Mouse (Mus musculus) liver, embryonic 11.5 days (tissue): ENCODE data around the gene Olfr1293-ps. TPM values are rescaled to one million over a fixed set of nuclear protein-coding genes. Genes with fewer than 3 reads are reported as not detected.

Experiments
- ATAC-seq: fragments of 200-750 bp; cut with Nextera tagmentation; replicated peaks from 2 replicates; pipeline ENCODE4 v1.8.0; 2017; ENCODE audit warnings: moderate number of reproducible peaks, mild to moderate bottlenecking, moderate TSS enrichment, moderate library complexity; ENCODE audit not compliant: low FRiP score
- DNase-seq: peaks from one replicate; pipeline ENCODE4 v3.0.0-alpha.2; 2017; ENCODE audit warnings: low spot score
- H3K27ac ChIP-seq: fragments of 300-500 bp; sonication (generic); 2 replicates; pipeline ENCODE4 v1.5.1; 2014; ENCODE audit warnings: mild to moderate bottlenecking, low read depth, low read length, control low read depth
- H3K27me3 ChIP-seq: fragments of 300-500 bp; sonication (generic); replicated peaks from 2 replicates; pipeline ENCODE4 v1.6.1; 2014; ENCODE audit warnings: low read length, mixed read lengths; ENCODE audit not compliant: control insufficient read depth, insufficient read depth
- H3K36me3 ChIP-seq: fragments of 300-500 bp; sonication (generic); 2 replicates; pipeline ENCODE4 v1.6.1; 2014; ENCODE audit warnings: mild to moderate bottlenecking, low read length, moderate library complexity, mixed read lengths; ENCODE audit not compliant: control insufficient read depth, insufficient read depth
- H3K4me1 ChIP-seq: fragments of 300-500 bp; sonication (generic); replicated peaks from 2 replicates; pipeline ENCODE4 v1.6.1; 2014; ENCODE audit warnings: low read length, mixed read lengths; ENCODE audit not compliant: control insufficient read depth, insufficient read depth
- H3K4me2 ChIP-seq: fragments of 300-500 bp; sonication (generic); 2 replicates; pipeline ENCODE4 v1.6.1; 2014; ENCODE audit warnings: mild to moderate bottlenecking, control low read depth, moderate library complexity
- H3K4me3 ChIP-seq: fragments of 300-500 bp; sonication (generic); 2 replicates; pipeline ENCODE4 v1.5.1; 2014; ENCODE audit warnings: low read depth, low read length, control low read depth
- H3K9ac ChIP-seq: fragments of 300-500 bp; sonication (generic); 2 replicates; pipeline ENCODE4 v1.6.1; 2014; ENCODE audit warnings: low read depth, low read length, control low read depth
- H3K9me3 ChIP-seq: fragments of 300-500 bp; sonication (generic); 2 replicates; pipeline ENCODE4 v1.6.1; 2016; ENCODE audit warnings: low read length, inconsistent platforms, mixed read lengths; ENCODE audit not compliant: control insufficient read depth
- WGBS: fragments of 180-500 bp; shearing (Covaris S2); extraction: QIAGEN DNeasy Blood & Tissue Kit; methylation state at CpG from one replicate; pipeline ENCODE4 v1.1.7; 2014; 5-methylcytosine and 5-hydroxymethylcytosine counted together
- polyA plus RNA-seq: library from polyadenylated mRNA; unstranded; fragments of >200 nt; fragmentation: Nextera tagmentation; extraction: Ambion mirVana; gene quantifications from 2 replicates; pipeline ENCODE4 v1.2.1, GENCODE M21; 2014

Olfr1293-ps gene
- not detected in 2 replicates for polyA plus RNA-seq

DNA sequence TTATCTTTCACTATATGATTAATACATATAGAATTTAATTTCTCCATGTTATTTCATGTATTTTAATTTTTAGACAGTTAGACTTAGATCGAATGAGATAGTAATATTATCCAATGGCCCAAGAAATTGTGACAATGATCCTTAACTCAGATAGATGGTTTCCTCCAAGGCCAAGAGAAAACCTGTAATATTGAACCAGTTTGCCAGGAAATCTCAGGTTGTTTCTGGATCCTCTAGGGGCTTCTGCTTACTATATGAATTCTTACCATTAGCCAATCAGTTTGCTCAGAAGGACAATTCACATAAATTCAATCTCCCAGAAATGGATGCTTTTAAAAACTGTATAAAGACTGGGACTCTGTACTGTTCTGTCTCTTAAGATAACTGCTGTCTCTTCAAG is at the start of gene Olfr1293-ps:
Olfr1293-ps (plus strand) TSS at position 301 of the 400 bp plus-strand sequence.
- WGBS, result 74% methylated on average over 1 of the region's 1 CpGs
- Histone ChIP-seq H3K4me3 (no peak within 1 kb of the TSS), H3K27ac (no peak within 1 kb of the TSS), H3K4me1 (no peaks in the 10 kb centered on the region), H3K27me3 (no peaks in the 10 kb centered on the region), H3K4me2 (no peak within 1 kb of the TSS), H3K36me3 (no peaks in the 10 kb centered on the region), H3K9me3 (no peaks in the 10 kb centered on the region), H3K9ac (no peak within 1 kb of the TSS)
- DNase-seq (no peak), ATAC-seq (no peak)

DNA sequence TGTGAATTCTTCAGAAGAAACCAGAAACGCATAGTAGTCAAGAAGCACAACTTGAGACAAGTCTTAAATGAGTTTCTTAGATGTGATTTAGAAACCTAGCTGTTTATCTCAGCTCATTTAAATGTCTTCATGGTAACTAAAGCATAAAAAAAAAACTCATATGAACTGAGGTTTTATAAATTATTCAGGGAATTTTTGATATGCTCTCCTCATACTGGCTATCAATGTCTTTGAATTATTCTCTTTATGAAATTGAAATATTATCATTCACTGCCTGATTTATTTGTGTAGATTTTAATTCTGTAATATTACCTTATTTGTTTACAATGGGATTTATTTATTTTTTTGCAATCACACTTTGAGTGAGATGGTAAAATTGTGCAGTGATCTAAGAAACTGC is 44.5 kb upstream of the Olfr1293-ps start, which contains the start of gene Olfr1289:
Olfr1289 (plus strand) TSS at position 301 of the 400 bp plus-strand sequence.
- ATAC-seq (no peak), DNase-seq (no peak)
- Histone ChIP-seq H3K36me3 (no peaks in the 10 kb centered on the region), H3K4me2 (no peak within 1 kb of the TSS), H3K27ac (no peak within 1 kb of the TSS), H3K27me3 (no peaks in the 10 kb centered on the region), H3K9me3 (no peaks in the 10 kb centered on the region), H3K4me1 (no peaks in the 10 kb centered on the region), H3K9ac (no peak within 1 kb of the TSS), H3K4me3 (no peak within 1 kb of the TSS)
- WGBS, result 77% methylated on average over 1 of the region's 1 CpGs

GRCm38 (mm10) chr2:111493729-111494128 is 31.3 kb upstream of the Olfr1293-ps start, which contains the start of gene Olfr1290:
TSS of gene Olfr1290 (minus strand) at chr2:111493829.
- DNase-seq, result no peak
- Histone ChIP-seq H3K27me3 (no peaks in the 10 kb centered on the region), H3K36me3 (no peaks in the 10 kb centered on the region), H3K4me1 (no peaks in the 10 kb centered on the region), H3K4me3 (no peak within 1 kb of the TSS), H3K27ac (no peak within 1 kb of the TSS), H3K4me2 (no peak within 1 kb of the TSS), H3K9me3 (no peaks in the 10 kb centered on the region), H3K9ac (no peak within 1 kb of the TSS)
- no peak for ATAC-seq
- WGBS, result 69% methylated on average over 5 of the region's 5 CpGs

- H3K9ac ChIP-seq, result no peak within 1 kb of the TSS
- H3K4me3 ChIP-seq, result no peak within 1 kb of the TSS
- ATAC-seq, result no peak
- no peak for DNase-seq
- H3K4me2 ChIP-seq, result no peak within 1 kb of the TSS
- H3K4me1 ChIP-seq, result no peaks in the 10 kb centered on the region
- H3K27ac ChIP-seq, result no peak within 1 kb of the TSS
- H3K27me3 ChIP-seq, result no peaks in the 10 kb centered on the region
- 91% methylated on average over 3 of the region's 3 CpGs for WGBS
- no peaks in the 10 kb centered on the region for H3K36me3 ChIP-seq
- no peaks in the 10 kb centered on the region for H3K9me3 ChIP-seq
These were observed 28.1 kb upstream of the Olfr1293-ps start, which contains the start of gene Olfr1291-ps1 for GRCm38 (mm10) chr2:111496880-111497279. TSS of gene Olfr1291-ps1 (plus strand) at chr2:111497180.

DNA sequence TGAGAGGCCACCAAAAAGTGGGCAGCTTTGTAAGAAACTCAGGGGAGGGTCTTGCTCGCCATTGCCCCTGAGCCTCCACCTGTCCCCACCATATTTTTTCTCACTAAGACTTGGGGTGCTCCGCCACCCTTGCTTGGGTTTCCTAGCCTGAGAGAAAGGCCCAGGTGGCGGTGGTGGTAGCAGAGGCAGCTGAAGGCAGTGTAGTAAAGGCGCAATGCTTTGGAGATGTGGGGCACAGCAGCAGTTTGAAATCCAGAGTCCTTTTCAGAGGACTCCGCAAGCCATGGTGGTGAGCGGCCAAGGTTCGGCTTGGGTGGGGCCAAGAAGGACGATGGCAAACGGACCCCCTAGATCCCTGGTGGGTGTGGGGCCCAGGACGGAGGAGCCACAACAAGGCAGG is 7.6 kb upstream of the Olfr1293-ps start:
- Histone ChIP-seq H3K9ac (no peak overlapping the region), H3K4me3 (no peak overlapping the region), H3K27me3 (no peaks in the 10 kb centered on the region), H3K4me1 (no peaks in the 10 kb centered on the region), H3K36me3 (no peaks in the 10 kb centered on the region), H3K9me3 (no peaks in the 10 kb centered on the region), H3K27ac (no peak overlapping the region), H3K4me2 (no peak overlapping the region)
- DNase-seq (no peak), ATAC-seq (no peak)
- 86% methylated on average over 10 of the region's 10 CpGs for WGBS

DNA sequence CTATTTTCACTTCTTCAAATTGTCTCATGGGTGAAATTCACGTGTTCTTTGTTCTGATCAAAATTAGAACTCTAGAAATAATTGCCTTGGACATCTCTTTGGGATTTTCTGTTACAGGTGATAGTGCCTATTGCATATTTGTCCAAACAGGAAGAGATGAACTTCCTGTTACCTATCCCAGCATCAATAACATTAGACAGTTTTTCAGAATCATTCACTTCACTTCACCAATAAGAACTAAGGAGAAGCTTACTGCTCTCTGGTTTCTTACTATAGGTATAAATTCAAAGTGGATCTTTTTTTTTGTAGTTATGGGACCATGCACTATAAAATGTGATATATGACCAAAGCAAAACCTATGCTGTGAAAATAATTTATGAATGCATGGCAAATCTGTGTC is 15.2 kb downstream of the Olfr1293-ps start, which contains the start of gene Olfr1294:
Olfr1294 (minus strand) TSS at position 101 of the 400 bp plus-strand sequence.
- H3K36me3 ChIP-seq, result no peaks in the 10 kb centered on the region
- H3K9me3 ChIP-seq, result no peaks in the 10 kb centered on the region
- H3K9ac ChIP-seq, result no peak within 1 kb of the TSS
- DNase-seq (no peak), ATAC-seq (no peak)
- H3K27me3 ChIP-seq, result no peaks in the 10 kb centered on the region
- no peaks in the 10 kb centered on the region for H3K4me1 ChIP-seq
- 52% methylated on average over 1 of the region's 1 CpGs for WGBS
- no peak within 1 kb of the TSS for H3K4me2 ChIP-seq
- H3K4me3 ChIP-seq, result no peak within 1 kb of the TSS
- no peak within 1 kb of the TSS for H3K27ac ChIP-seq

- Histone ChIP-seq H3K36me3 (no peaks in the 10 kb centered on the region), H3K4me2 (no peak within 1 kb of the TSS), H3K27me3 (no peaks in the 10 kb centered on the region), H3K27ac (no peak within 1 kb of the TSS), H3K4me3 (no peak within 1 kb of the TSS), H3K9me3 (no peaks in the 10 kb centered on the region), H3K4me1 (no peaks in the 10 kb centered on the region), H3K9ac (no peak within 1 kb of the TSS)
- ATAC-seq, result no peak
- no peak for DNase-seq
These were observed 44.6 kb downstream of the Olfr1293-ps start, which contains the start of gene Olfr1295 for GRCm38 (mm10) chr2:111569581-111569980. TSS of gene Olfr1295 (minus strand) at chr2:111569681.

Other genes with a start within 250 kb of the Olfr1293-ps start
- not detected in 2 replicates for gene Olfr1278, start 235.1 kb upstream of the Olfr1293-ps start, polyA plus RNA-seq
- not detected in 2 replicates for gene Olfr1279, start 224.6 kb upstream of the Olfr1293-ps start, polyA plus RNA-seq
- not detected in 2 replicates for gene Olfr1280, start 211.2 kb upstream of the Olfr1293-ps start, polyA plus RNA-seq
- gene Olfr1281, start 198.7 kb upstream of the Olfr1293-ps start, polyA plus RNA-seq, result not detected in 2 replicates
- not detected in 2 replicates for gene Olfr1282, start 189.1 kb upstream of the Olfr1293-ps start, polyA plus RNA-seq
- gene Olfr1283, start 158.4 kb upstream of the Olfr1293-ps start, polyA plus RNA-seq, result not detected in 2 replicates
- gene Olfr1284, start 149.7 kb upstream of the Olfr1293-ps start, polyA plus RNA-seq, result not detected in 2 replicates
- not detected in 2 replicates for gene Olfr1286, start 102.1 kb upstream of the Olfr1293-ps start, polyA plus RNA-seq
- gene Olfr1287, start 76.1 kb upstream of the Olfr1293-ps start, polyA plus RNA-seq, result not detected in 2 replicates
- gene Olfr1288, start 51.1 kb upstream of the Olfr1293-ps start, polyA plus RNA-seq, result not detected in 2 replicates
- gene Olfr1289, start 44.4 kb upstream of the Olfr1293-ps start, polyA plus RNA-seq, result not detected in 2 replicates
- not detected in 2 replicates for gene Olfr1290, start 31.4 kb upstream of the Olfr1293-ps start, polyA plus RNA-seq
- not detected in 2 replicates for gene Olfr1291-ps1, start 28.0 kb upstream of the Olfr1293-ps start, polyA plus RNA-seq
- gene Olfr1294, start 15.1 kb downstream of the Olfr1293-ps start, polyA plus RNA-seq, result not detected in 2 replicates
- not detected in 2 replicates for gene Olfr1295, start 44.5 kb downstream of the Olfr1293-ps start, polyA plus RNA-seq
- not detected in 2 replicates for gene Olfr1297, start 101.3 kb downstream of the Olfr1293-ps start, polyA plus RNA-seq
- not detected in 2 replicates for gene Olfr1298, start 124.0 kb downstream of the Olfr1293-ps start, polyA plus RNA-seq
- not detected in 2 replicates for gene Olfr1299, start 136.2 kb downstream of the Olfr1293-ps start, polyA plus RNA-seq
- not detected in 2 replicates for gene Olfr1301, start 225.8 kb downstream of the Olfr1293-ps start, polyA plus RNA-seq